In the genomic region with DNA sequence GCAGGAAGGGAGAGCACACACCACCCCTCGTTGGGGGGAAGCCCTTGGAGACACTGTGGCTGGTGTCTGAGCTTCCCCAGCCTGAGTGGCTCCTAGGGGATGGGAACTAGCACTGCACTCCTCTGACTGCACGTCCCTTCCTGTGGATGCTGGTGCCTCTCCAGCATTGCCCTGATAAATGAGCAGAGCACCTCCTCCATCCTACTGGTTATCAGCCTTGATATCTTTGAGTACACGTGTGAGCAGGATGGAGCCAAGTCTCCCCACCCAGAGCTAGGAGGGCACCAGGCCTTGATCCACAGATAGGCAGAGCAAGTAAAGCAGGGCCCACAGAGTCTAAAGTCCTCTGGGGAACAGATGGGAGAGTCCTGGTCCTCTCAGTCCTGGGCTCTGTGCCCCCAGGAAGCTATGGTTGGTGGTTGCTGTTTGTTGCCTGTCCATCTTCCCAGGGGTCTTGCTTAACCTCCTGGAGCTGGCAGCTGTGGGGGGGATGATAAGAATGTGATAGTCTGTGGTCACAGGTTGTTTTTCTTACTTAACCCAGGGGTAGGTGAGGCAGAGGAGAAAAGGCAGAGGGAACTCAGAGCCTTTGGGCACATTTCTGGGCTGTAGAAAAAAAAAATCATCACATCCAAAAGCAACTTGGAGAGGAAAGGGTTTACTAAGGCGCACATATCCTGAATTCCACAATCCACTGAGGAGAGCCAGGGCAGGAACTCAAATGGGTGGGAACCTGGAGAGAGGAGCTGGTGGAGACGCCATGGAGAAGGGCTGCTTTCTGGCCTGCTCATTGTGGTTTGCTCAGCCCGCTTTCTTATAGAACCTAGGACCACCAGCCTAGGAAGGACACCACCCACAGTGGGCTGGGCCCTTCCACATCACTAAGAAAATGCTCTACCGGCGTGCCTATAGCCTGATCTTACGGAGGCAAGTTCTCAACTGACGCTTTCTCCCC, we compare ENCODE assay signal across 8 mouse cellular contexts. TPM values are rescaled to one million over a fixed set of nuclear protein-coding genes. Genes with fewer than 3 reads are reported as not detected.
DNase-seq lines count a peak whose midpoint lies in the region; ATAC-seq and TF ChIP-seq lines count a peak whose summit lies in the region.

No protein-coding gene starts in this region.

- peak; percentile 51 for DNase-seq in spleen, adult 12 weeks (ENCODE audit: low spot score)
- DNase-seq in spleen, adult 18-20 months: no peak
- DNase-seq in heart, postnatal 10 days: peak; percentile 71 to 72
- peak; percentile 54 to 60 for DNase-seq in lung, adult 18-20 months
- peak; percentile 39 for DNase-seq in stomach, postnatal 0 days (ENCODE audit: low spot score)
- DNase-seq in thymus, postnatal 25 days: no peak
- no peak for DNase-seq in hindbrain, embryonic 11.5 days (ENCODE audit: low spot score)
- DNase-seq in frontal cortex, postnatal 25 days (ENCODE audit: low spot score in 2 of 2): no peak

- H3K4me2 ChIP-seq in stomach, postnatal 0 days (replicated peaks; ENCODE audit: low read depth): no peak overlapping the region
- H3K4me2 ChIP-seq in hindbrain, embryonic 11.5 days (replicated peaks; ENCODE audit: low read depth, low read length): no peak overlapping the region

- H3K27me3 ChIP-seq in stomach, postnatal 0 days (ENCODE audit: control insufficient read depth, insufficient read depth, low read length): no peaks in the 10 kb centered on the region
- no peaks in the 10 kb centered on the region for H3K27me3 ChIP-seq in hindbrain, embryonic 11.5 days (ENCODE audit: control insufficient read depth, insufficient read depth, low read length)

- no peaks in the 10 kb centered on the region for H3K9me3 ChIP-seq in stomach, postnatal 0 days (ENCODE audit: control insufficient read depth, low read length)
- no peaks in the 10 kb centered on the region for H3K9me3 ChIP-seq in hindbrain, embryonic 11.5 days (ENCODE audit: control insufficient read depth, low read length)

- peak; percentile 32; the same call in 1 of the 2 replicates for TF ChIP-seq CTCF in stomach, postnatal 0 days (IDR thresholded peaks at IDR 0.05; ENCODE audit: low read depth)

- intact Hi-C loops in heart, postnatal 10 days (cut with DNase I): loop anchor here (2.0 kb wide), 1 partner anchor 32 kb away; no protein-coding TSS in a partner anchor

- 0 out of 2 replicates have a peak overlapping the region, but pooled peaks have one; percentile 13 for H3K9ac ChIP-seq in stomach, postnatal 0 days (ENCODE audit: low read length)
- no peak overlapping the region for H3K9ac ChIP-seq in hindbrain, embryonic 11.5 days (ENCODE audit: low read depth, low read length)

- peak overlapping the region; percentile 78 for H3K27ac ChIP-seq in stomach, postnatal 0 days (replicated peaks)
- no peak overlapping the region for H3K27ac ChIP-seq in hindbrain, embryonic 11.5 days (ENCODE audit: low read depth, low read length)

- ATAC-seq in stomach, postnatal 0 days (ENCODE audit: low FRiP score, low TSS enrichment): peak; percentile 36
- ATAC-seq in hindbrain, embryonic 11.5 days (ENCODE audit: low FRiP score): no peak

- no peak for TF ChIP-seq EP300 in stomach, postnatal 0 days (optimal IDR thresholded peaks at IDR 0.05)

- 48% methylated on average over 10 of the region's 10 CpGs for WGBS in stomach, postnatal 0 days
- 79% methylated on average over 10 of the region's 10 CpGs for WGBS in hindbrain, embryonic 11.5 days

- no peak overlapping the region for H3K4me3 ChIP-seq in stomach, postnatal 0 days (ENCODE audit: low read depth, low read length)
- no peak overlapping the region for H3K4me3 ChIP-seq in hindbrain, embryonic 11.5 days (ENCODE audit: low read depth, low read length)

- no peaks in the 10 kb centered on the region for H3K36me3 ChIP-seq in stomach, postnatal 0 days (ENCODE audit: control insufficient read depth, insufficient read depth, low read length)
- H3K36me3 ChIP-seq in hindbrain, embryonic 11.5 days (ENCODE audit: control insufficient read depth, insufficient read depth, low read length): no peaks in the 10 kb centered on the region

- H3K4me1 ChIP-seq in stomach, postnatal 0 days (replicated peaks; ENCODE audit: control insufficient read depth, insufficient read depth): peaks cover 31% of the 10 kb centered on the region
- no peaks in the 10 kb centered on the region; the same call in 1 of the 2 replicates for H3K4me1 ChIP-seq in hindbrain, embryonic 11.5 days (replicated peaks; ENCODE audit: control insufficient read depth, insufficient read depth, low read length)

RNA-seq across cellular contexts. Expression of a gene that starts 34.6 kb away (rescaled TPM):
- total RNA-seq in heart, postnatal 10 days (2021): 100 to 1,000 TPM; 187 to 225 TPM
- polyA plus RNA-seq in stomach, postnatal 0 days (2015; fragmentation: Nextera tagmentation; extraction: Ambion mirVana): 117 and 127 TPM in 2 replicates
- polyA plus RNA-seq in hindbrain, embryonic 11.5 days (2014; fragmentation: Nextera tagmentation; extraction: Ambion mirVana): 4.6 and 6.0 TPM in 2 replicates

Comparison
In these comparisons a context has a peak if more than half of its experiments do, and no peak if none do; other contexts are left out.
1. DNase-seq: peak in spleen, adult 12 weeks (single experiment), heart, postnatal 10 days (2 of 2), lung, adult 18-20 months (2 of 2) and stomach, postnatal 0 days (single experiment); none in spleen, adult 18-20 months (0 of 2), thymus, postnatal 25 days (single experiment), hindbrain, embryonic 11.5 days (single experiment) and frontal cortex, postnatal 25 days (0 of 2).
2. RNA of a gene that starts 34.6 kb away (polyA plus RNA-seq): 117 to 127 TPM in stomach, postnatal 0 days; 4.6 to 6.0 TPM in hindbrain, embryonic 11.5 days; every median in the first group is over 10 times any median in the second.